Mouse (Mus musculus): ENCODE measurements at regions not wholly inside any gene's neighbourhood (a gene's known extent, or its start where the extent isn't known, plus 50 kb on each side); places are given as distances from the start of the nearest gene placed in this dataset.

DNA sequence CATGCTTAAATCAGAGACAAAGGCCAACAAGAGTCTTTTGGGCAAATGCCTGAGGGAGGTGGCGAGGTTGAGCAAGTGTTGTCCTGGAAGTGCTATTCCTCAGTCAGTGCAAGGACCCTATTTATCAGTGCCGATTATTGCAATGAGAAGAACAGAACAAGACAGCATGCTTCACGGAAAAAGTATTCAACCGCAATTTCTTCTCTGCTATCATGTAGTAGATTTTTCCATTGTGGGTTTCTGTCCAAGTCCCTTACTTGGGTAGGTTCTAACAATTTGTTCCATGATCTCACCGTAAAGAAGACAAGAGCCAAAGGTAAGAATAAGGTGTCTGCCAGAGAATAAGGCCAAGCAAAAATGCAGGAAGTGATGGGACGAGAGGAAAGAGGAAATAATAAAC is 186.2 kb downstream of the Arl4a start:
- TF ChIP-seq CHD2 (IDR thresholded peaks at IDR 0.05; ENCODE audit: low read depth, low read length) (no peak), ZC3H11A (IDR thresholded peaks at IDR 0.05; ENCODE audit: borderline replicate concordance, low read depth, low read length) (no peak)
